13 mouse cellular contexts compared by ENCODE assay signal in genomic region chr13:59779213-59779612, GRCm38 (mm10). TPM values are rescaled to one million over a fixed set of nuclear protein-coding genes. Genes with fewer than 3 reads are reported as not detected.
DNase-seq lines count a peak whose midpoint lies in the region; ATAC-seq lines count a peak whose summit lies in the region.
"Had no signal": no experiment of that assay in that cellular context is flagged by ENCODE, and none has a peak within 500 bp of the region (broad histone marks: within the 10 kb centered on the region; RNA-seq: fewer than 3 reads in every experiment).

No protein-coding gene starts in this region.

- no peaks in the 10 kb centered on the region for H3K9me3 ChIP-seq in kidney, embryonic 16.5 days (ENCODE audit: low read length)
- no peaks in the 10 kb centered on the region for H3K9me3 ChIP-seq in forebrain, embryonic 10.5 days
- H3K9me3 ChIP-seq: embryonic facial prominence, embryonic 10.5 days had no signal

- H3K4me1 ChIP-seq in kidney, embryonic 16.5 days (ENCODE audit: insufficient read depth, low read length), result no peaks in the 10 kb centered on the region
- no peaks in the 10 kb centered on the region for H3K4me1 ChIP-seq in forebrain, embryonic 10.5 days
- H3K4me1 ChIP-seq: embryonic facial prominence, embryonic 10.5 days had no signal

- no peak for ATAC-seq in kidney, embryonic 16.5 days (ENCODE audit: low FRiP score, low TSS enrichment)
- peak; percentile 42 to 52; a peak in 3 of 4 replicates for ATAC-seq in hematopoietic stem cell, adult 5-6 weeks (replicated peaks in 1 of 2; ENCODE audit: insufficient read depth in 1 of 2, low FRiP score in 2 of 2, low TSS enrichment in 1 of 2, low read depth in 1 of 2, poor library complexity in 2 of 2, severe bottlenecking in 2 of 2)

- DNase-seq in kidney, adult 18-20 months, result peak; percentile 13
- DNase-seq in thymus, postnatal 25 days, result peak; percentile 19
- DNase-seq in thymus, adult 18-20 months, result no peak
- DNase-seq in Muller cell, postnatal 12 days (ENCODE audit: inconsistent ontology term), result no peak
- DNase-seq in adrenal gland, adult 18-20 months (ENCODE audit: low spot score in 2 of 2), result no peak
- DNase-seq in forebrain, embryonic 10.5 days (ENCODE audit: extremely low spot score, low spot score), result no peak
- DNase-seq: heart, postnatal 14 days; layer of hippocampus, adult 9-11 months; midbrain, embryonic 14.5 days had no signal

- H3K27me3 ChIP-seq in kidney, embryonic 16.5 days (ENCODE audit: insufficient read depth, low read length), result no peaks in the 10 kb centered on the region
- H3K27me3 ChIP-seq in forebrain, embryonic 10.5 days (ENCODE audit: poor library complexity, severe bottlenecking), result no peaks in the 10 kb centered on the region

- no peak overlapping the region for H3K4me2 ChIP-seq in kidney, embryonic 16.5 days (replicated peaks; ENCODE audit: low read depth, low read length)

- 83% methylated on average over 4 of the region's 4 CpGs for WGBS in kidney, embryonic 16.5 days
- 88% methylated on average over 4 of the region's 4 CpGs for WGBS in forebrain, embryonic 10.5 days

- H3K36me3 ChIP-seq in kidney, embryonic 16.5 days (ENCODE audit: insufficient read depth, low read length), result peaks cover 77% of the 10 kb centered on the region
- H3K36me3 ChIP-seq in forebrain, embryonic 10.5 days (replicated peaks), result peaks cover 96% of the 10 kb centered on the region

- H3K9ac ChIP-seq in kidney, embryonic 16.5 days (replicated peaks; ENCODE audit: low read length), result no peak overlapping the region

- H3K27ac ChIP-seq in kidney, embryonic 16.5 days (ENCODE audit: low read length), result no peak overlapping the region
- no peak overlapping the region for H3K27ac ChIP-seq in forebrain, embryonic 10.5 days
- H3K27ac ChIP-seq: embryonic facial prominence, embryonic 10.5 days had no signal

- no peak overlapping the region for H3K4me3 ChIP-seq in kidney, embryonic 16.5 days (ENCODE audit: low read length)
- H3K4me3 ChIP-seq in forebrain, embryonic 10.5 days, result no peak overlapping the region
- H3K4me3 ChIP-seq: embryonic facial prominence, embryonic 10.5 days had no signal

RNA-seq across cellular contexts. Expression of gene Gm49354, which starts 2.8 kb away (rescaled TPM):
- polyA plus RNA-seq in kidney, embryonic 16.5 days (2015; fragmentation: Nextera tagmentation; extraction: Ambion mirVana), result not detected in 2 replicates
- total RNA-seq in hematopoietic stem cell, adult 5-6 weeks (2017), result 18.4 TPM in 1 of 2 replicates, not detected in the other
- total RNA-seq in adrenal gland, adult 18-20 months (2021), result not detected
- polyA plus RNA-seq in forebrain, embryonic 10.5 days (2016; fragmentation: Nextera tagmentation; extraction: Ambion mirVana), result not detected in 2 replicates
- total RNA-seq: heart, postnatal 14 days had no signal
- polyA plus RNA-seq: embryonic facial prominence, embryonic 10.5 days; limb, embryonic 14.5 days; midbrain, embryonic 14.5 days had no signal

RNA-seq across cellular contexts. Expression of gene Isca1, which starts 9.6 kb away (rescaled TPM):
- 142 and 150 TPM in 2 replicates for polyA plus RNA-seq in kidney, embryonic 16.5 days (2015; fragmentation: Nextera tagmentation; extraction: Ambion mirVana)
- total RNA-seq in hematopoietic stem cell, adult 5-6 weeks (2017), result 64.3 and 67.8 TPM in 2 replicates
- total RNA-seq in adrenal gland, adult 18-20 months (2021), result 100 to 1,000 TPM; 105 to 135 TPM
- 93.3 and 93.8 TPM in 2 replicates for polyA plus RNA-seq in forebrain, embryonic 10.5 days (2016; fragmentation: Nextera tagmentation; extraction: Ambion mirVana)

RNA-seq across cellular contexts. Expression of gene 1700014D04Rik, which starts 32.7 kb away (rescaled TPM):
- polyA plus RNA-seq in kidney, embryonic 16.5 days (2015; fragmentation: Nextera tagmentation; extraction: Ambion mirVana), result not detected in 2 replicates
- 0.25 TPM in 1 of 2 replicates, not detected in the other for total RNA-seq in hematopoietic stem cell, adult 5-6 weeks (2017)
- total RNA-seq in adrenal gland, adult 18-20 months (2021), result not detected
- not detected in 2 replicates for polyA plus RNA-seq in forebrain, embryonic 10.5 days (2016; fragmentation: Nextera tagmentation; extraction: Ambion mirVana)
- total RNA-seq: heart, postnatal 14 days had no signal

RNA-seq across cellular contexts. Expression of gene Tut7, which starts 43.7 kb away (rescaled TPM):
- 43.0 and 47.2 TPM in 2 replicates for polyA plus RNA-seq in kidney, embryonic 16.5 days (2015; fragmentation: Nextera tagmentation; extraction: Ambion mirVana)
- total RNA-seq in hematopoietic stem cell, adult 5-6 weeks (2017), result 207 and 246 TPM in 2 replicates
- 10 to 100 TPM; 63.0 to 64.1 TPM for total RNA-seq in adrenal gland, adult 18-20 months (2021)
- 39.0 and 40.0 TPM in 2 replicates for polyA plus RNA-seq in forebrain, embryonic 10.5 days (2016; fragmentation: Nextera tagmentation; extraction: Ambion mirVana)

RNA-seq across cellular contexts. Expression of gene Spata31d1d, which starts 47.7 kb away (rescaled TPM):
- not detected in 2 replicates for polyA plus RNA-seq in kidney, embryonic 16.5 days (2015; fragmentation: Nextera tagmentation; extraction: Ambion mirVana)
- total RNA-seq in hematopoietic stem cell, adult 5-6 weeks (2017), result not detected in 2 replicates
- not detected for total RNA-seq in adrenal gland, adult 18-20 months (2021)
- not detected in 2 replicates for polyA plus RNA-seq in forebrain, embryonic 10.5 days (2016; fragmentation: Nextera tagmentation; extraction: Ambion mirVana)
- total RNA-seq: heart, postnatal 14 days had no signal
- polyA plus RNA-seq: embryonic facial prominence, embryonic 10.5 days; midbrain, embryonic 14.5 days had no signal

Comparison
In these comparisons a context has a peak if more than half of its experiments do, and no peak if none do; other contexts are left out.
1. DNase-seq: peak in kidney, adult 18-20 months (single experiment) and thymus, postnatal 25 days (single experiment); none in thymus, adult 18-20 months (0 of 2), Muller cell, postnatal 12 days (single experiment), adrenal gland, adult 18-20 months (0 of 2) and forebrain, embryonic 10.5 days (single experiment).